Comparison of ENCODE assay signal across 8 mouse cellular contexts in the genomic region with DNA sequence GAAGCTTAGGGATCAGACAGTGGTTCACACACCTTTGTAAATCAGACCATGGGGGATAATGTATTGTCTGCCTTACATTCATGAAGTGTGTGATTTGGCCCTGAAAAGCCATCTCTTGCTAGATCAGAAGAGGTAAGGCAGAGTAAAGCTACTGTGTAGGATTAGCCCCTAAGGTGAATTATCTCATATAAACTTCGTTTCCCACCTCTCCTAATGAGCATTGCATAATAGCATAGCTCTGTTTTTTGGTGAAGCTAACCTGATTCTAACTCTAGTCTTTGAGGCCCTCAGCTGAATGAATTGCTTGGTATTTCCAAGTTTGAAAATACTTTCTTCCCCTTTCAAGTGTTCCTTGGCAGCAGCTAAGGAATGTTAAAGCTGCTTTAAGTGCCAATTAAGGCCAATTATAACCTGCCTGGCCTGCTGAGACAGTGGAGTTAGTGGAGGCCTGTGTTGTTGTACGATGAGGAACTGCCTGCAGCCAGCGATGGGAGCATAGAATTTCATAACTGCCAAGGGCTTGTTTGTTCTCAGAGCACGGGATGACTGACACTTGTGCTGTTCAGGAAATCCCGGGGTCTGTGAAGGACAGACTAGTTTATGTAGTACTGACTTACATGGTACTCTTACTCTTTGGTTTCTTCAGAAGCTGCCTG. TPM values are rescaled to one million over a fixed set of nuclear protein-coding genes. Genes with fewer than 3 reads are reported as not detected.
DNase-seq lines count a peak whose midpoint lies in the region; ATAC-seq and TF ChIP-seq lines count a peak whose summit lies in the region.

No protein-coding gene starts in this region.

- H3K27ac ChIP-seq in midbrain, embryonic 10.5 days (replicated peaks): peak overlapping the region; percentile 70
- H3K27ac ChIP-seq in midbrain, embryonic 15.5 days: no peak overlapping the region
- peak overlapping the region; percentile 81 for H3K27ac ChIP-seq in forebrain, embryonic 11.5 days (ENCODE audit: low read depth, low read length)

- H3K4me2 ChIP-seq in midbrain, embryonic 15.5 days: no peak overlapping the region
- H3K4me2 ChIP-seq in forebrain, embryonic 11.5 days (ENCODE audit: low read depth, low read length, severe bottlenecking): no peak overlapping the region

- H3K4me3 ChIP-seq in midbrain, embryonic 10.5 days: no peak overlapping the region
- no peak overlapping the region for H3K4me3 ChIP-seq in midbrain, embryonic 15.5 days
- H3K4me3 ChIP-seq in forebrain, embryonic 11.5 days (ENCODE audit: low read depth, low read length): no peak overlapping the region
- no peak overlapping the region for H3K4me3 ChIP-seq in lung, adult 2 months (replicated peaks; ENCODE audit: extremely low read depth, low read depth, low read length)

- no peak overlapping the region for H3K9ac ChIP-seq in midbrain, embryonic 15.5 days
- H3K9ac ChIP-seq in forebrain, embryonic 11.5 days (ENCODE audit: low read length): peak overlapping the region; percentile 29; the same call in 1 of the 2 replicates

- WGBS in midbrain, embryonic 10.5 days: 20% methylated on average over 5 of the region's 5 CpGs
- 15% methylated on average over 5 of the region's 5 CpGs for WGBS in midbrain, embryonic 15.5 days
- 3% methylated on average over 5 of the region's 5 CpGs for WGBS in forebrain, embryonic 11.5 days
- 15% methylated on average over 5 of the region's 5 CpGs for WGBS in lung, adult 2 months

- no peak for ATAC-seq in midbrain, embryonic 15.5 days (replicated peaks)
- peak; percentile 89 for ATAC-seq in forebrain, embryonic 11.5 days (replicated peaks; ENCODE audit: low FRiP score)

- H3K27me3 ChIP-seq in midbrain, embryonic 10.5 days (ENCODE audit: low read depth, poor library complexity, severe bottlenecking): no peaks in the 10 kb centered on the region
- H3K27me3 ChIP-seq in midbrain, embryonic 15.5 days (replicated peaks): no peaks in the 10 kb centered on the region
- H3K27me3 ChIP-seq in forebrain, embryonic 11.5 days (ENCODE audit: control insufficient read depth, insufficient read depth, low read length): no peaks in the 10 kb centered on the region
- no peaks in the 10 kb centered on the region for H3K27me3 ChIP-seq in splenic B cell, adult 2 months (ENCODE audit: control insufficient read depth, insufficient read depth, low read length, poor library complexity, severe bottlenecking)

- DNase-seq in midbrain, embryonic 10.5 days (ENCODE audit: low spot score): no peak
- peak; percentile 74 for DNase-seq in forebrain, embryonic 11.5 days (ENCODE audit: low spot score)
- peak; percentile 51 for DNase-seq in lung, adult 2 months
- DNase-seq in splenic B cell, adult 2 months (ENCODE audit: low read depth, low spot score): peak; percentile 2
- no peak for DNase-seq in heart, postnatal 4 days
- no peak for DNase-seq in cerebellum, postnatal 4 days (ENCODE audit: low spot score in 2 of 2)
- DNase-seq in urinary bladder, adult 18-20 months (ENCODE audit: low spot score in 2 of 2): no peak

- no peaks in the 10 kb centered on the region for H3K9me3 ChIP-seq in midbrain, embryonic 10.5 days (replicated peaks)
- no peaks in the 10 kb centered on the region for H3K9me3 ChIP-seq in midbrain, embryonic 15.5 days
- H3K9me3 ChIP-seq in forebrain, embryonic 11.5 days (ENCODE audit: control insufficient read depth, low read length): no peaks in the 10 kb centered on the region

- 0 out of 2 replicates have a peak, but pooled peaks cover 4% of the 10 kb centered on the region for H3K36me3 ChIP-seq in midbrain, embryonic 10.5 days
- H3K36me3 ChIP-seq in midbrain, embryonic 15.5 days (replicated peaks): no peaks in the 10 kb centered on the region
- no peaks in the 10 kb centered on the region for H3K36me3 ChIP-seq in forebrain, embryonic 11.5 days (ENCODE audit: control insufficient read depth, insufficient read depth, low read length)
- 0 out of 2 replicates have a peak, but pooled peaks cover 1% of the 10 kb centered on the region for H3K36me3 ChIP-seq in splenic B cell, adult 2 months (ENCODE audit: control insufficient read depth, insufficient read depth, low read length, poor library complexity, severe bottlenecking)

- TF ChIP-seq CTCF in lung, adult 2 months (IDR thresholded peaks at IDR 0.05; ENCODE audit: insufficient read depth, low read length): no peak

- no peak for TF ChIP-seq POLR2A in lung, adult 2 months (IDR thresholded peaks at IDR 0.05; ENCODE audit: borderline replicate concordance, extremely low read depth, low read depth, low read length)

- H3K4me1 ChIP-seq in midbrain, embryonic 10.5 days: peaks cover 66% of the 10 kb centered on the region
- H3K4me1 ChIP-seq in midbrain, embryonic 15.5 days: peaks cover 17% of the 10 kb centered on the region
- peaks cover 25% of the 10 kb centered on the region for H3K4me1 ChIP-seq in forebrain, embryonic 11.5 days (replicated peaks; ENCODE audit: control insufficient read depth, insufficient read depth, low read length)
- peaks cover 27% of the 10 kb centered on the region for H3K4me1 ChIP-seq in lung, adult 2 months (ENCODE audit: control insufficient read depth, insufficient read depth, low read length)

RNA-seq across cellular contexts. Expression of gene Psmd6, which starts 56.2 kb away (rescaled TPM):
- 301 and 307 TPM in 2 replicates for polyA plus RNA-seq in midbrain, embryonic 10.5 days (2016; fragmentation: Nextera tagmentation; extraction: Ambion mirVana)
- 235 and 242 TPM in 2 replicates for polyA plus RNA-seq in midbrain, embryonic 15.5 days (2015; fragmentation: Nextera tagmentation; extraction: Ambion mirVana)
- polyA plus RNA-seq in forebrain, embryonic 11.5 days (2014; fragmentation: Nextera tagmentation; extraction: Ambion mirVana): 306 and 311 TPM in 2 replicates
- 18.1 and 23.1 TPM in 2 replicates for polyA plus RNA-seq in lung, adult 2 months (2012; rRNA removed)
- total RNA-seq in heart, postnatal 4 days (2021): 100 to 1,000 TPM; 103 to 107 TPM

Comparison
In these comparisons a context has a peak if more than half of its experiments do, and no peak if none do; other contexts are left out.
1. DNase-seq: peak in forebrain, embryonic 11.5 days (single experiment), lung, adult 2 months (single experiment) and splenic B cell, adult 2 months (single experiment); none in midbrain, embryonic 10.5 days (single experiment), heart, postnatal 4 days (single experiment), cerebellum, postnatal 4 days (0 of 2) and urinary bladder, adult 18-20 months (0 of 2).